Mouse (Mus musculus) MEL (cell line): ENCODE measurements at regions not wholly inside any gene's neighbourhood (a gene's known extent, or its start where the extent isn't known, plus 50 kb on each side); places are given as distances from the start of the nearest gene placed in this dataset.

Source experiments
- DNase-seq: peaks from one replicate; pipeline ENCODE4 v3.0.0; 2011; ENCODE audit warnings: low read depth, low spot score
- H3K27ac ChIP-seq: 2 replicates; pipeline ENCODE4 v1.5.1; 2012; ENCODE audit warnings: low read depth, mild to moderate bottlenecking, control low read depth, low read length, moderate library complexity; ENCODE audit not compliant: control insufficient read depth
- H3K27me3 ChIP-seq, 2 experiments: fragments of 150-350 bp in 1 of 2; sonication (generic) in 1 of 2; 2 replicates each; pipeline ENCODE4 v1.6.1; 2012; ENCODE audit warnings: low read length in 2 of 2, mild to moderate bottlenecking in 2 of 2, improper control_type of control experiment in 1 of 2, moderate library complexity in 1 of 2; ENCODE audit not compliant: insufficient read depth in 2 of 2, control insufficient read depth in 1 of 2
- H3K36me3 ChIP-seq, 2 experiments: 2 replicates each; pipeline ENCODE4 v1.6.1; 2012 to 2014; ENCODE audit warnings: low read length in 2 of 2, improper control_type of control experiment in 1 of 2, inconsistent platforms in 1 of 2, mild to moderate bottlenecking in 1 of 2; ENCODE audit not compliant: insufficient read depth in 2 of 2, control insufficient read depth in 1 of 2
- H3K4me1 ChIP-seq, 2 experiments: fragments of 150-350 bp in 1 of 2; sonication (generic) in 1 of 2; 2 replicates each; pipeline ENCODE4 v1.6.1; 2012; ENCODE audit warnings: low read length in 2 of 2, improper control_type of control experiment in 1 of 2, mild to moderate bottlenecking in 1 of 2; ENCODE audit not compliant: insufficient read depth in 2 of 2, control insufficient read depth in 1 of 2
- H3K4me3 ChIP-seq, 2 experiments: fragments of 150-350 bp in 1 of 2; sonication (generic) in 1 of 2; 2 replicates each; pipeline ENCODE4 v1.5.1; 2012; ENCODE audit warnings: low read depth in 2 of 2, low read length in 2 of 2, mild to moderate bottlenecking in 2 of 2, moderate library complexity in 2 of 2, control low read depth in 1 of 2, improper control_type of control experiment in 1 of 2; ENCODE audit not compliant: control insufficient read depth in 1 of 2, insufficient read depth in 1 of 2
- H3K79me2 ChIP-seq: 2 replicates; pipeline ENCODE4 v1.6.1; 2012; ENCODE audit warnings: mild to moderate bottlenecking, low read length, moderate library complexity; ENCODE audit not compliant: control insufficient read depth, poor library complexity, insufficient read depth
- H3K9ac ChIP-seq: 2 replicates; pipeline ENCODE4 v1.6.1; 2012; ENCODE audit warnings: low read depth, mild to moderate bottlenecking, control low read depth, low read length, moderate library complexity; ENCODE audit not compliant: control insufficient read depth, poor library complexity, severe bottlenecking
- H3K9me3 ChIP-seq: fragments of 150-350 bp; sonication (generic); replicated peaks from 2 replicates; pipeline ENCODE4 v1.6.1; 2012; ENCODE audit warnings: mild to moderate bottlenecking, low read length, improper control_type of control experiment, moderate library complexity; ENCODE audit not compliant: insufficient read depth
- CHD1 ChIP-seq: IDR thresholded peaks from 2 replicates; pipeline ENCODE4 v1.6.1; 2012; ENCODE audit warnings: low read depth, mild to moderate bottlenecking, inconsistent platforms, low read length, improper control_type of control experiment
- E2F4 ChIP-seq: IDR thresholded peaks from 2 replicates; pipeline ENCODE4 v1.6.1; 2011; ENCODE audit warnings: low read depth, low read length, improper control_type of control experiment, borderline replicate concordance
- ELF1 ChIP-seq: IDR thresholded peaks from 2 replicates; pipeline ENCODE4 v1.6.1; 2014; ENCODE audit warnings: low read depth, mild to moderate bottlenecking, inconsistent platforms, low read length, improper control_type of control experiment, moderate library complexity
- EP300 ChIP-seq, 2 experiments: IDR thresholded peaks; 2 replicates each; pipeline ENCODE4 v1.6.1; 2011; ENCODE audit warnings: improper control_type of control experiment in 2 of 2, low read length in 2 of 2, low read depth in 1 of 2, mild to moderate bottlenecking in 1 of 2
- GABPA ChIP-seq: IDR thresholded peaks from 2 replicates; pipeline ENCODE4 v1.6.1; 2012; ENCODE audit warnings: low read depth, mild to moderate bottlenecking, inconsistent platforms, low read length, improper control_type of control experiment, moderate library complexity
- GATA1 ChIP-seq: IDR thresholded peaks from 2 replicates; pipeline ENCODE4 v1.6.1; 2011; ENCODE audit warnings: low read depth, low read length, improper control_type of control experiment
- HCFC1 ChIP-seq: IDR thresholded peaks from 2 replicates; pipeline ENCODE4 v1.6.1; 2012; ENCODE audit warnings: low read depth, mild to moderate bottlenecking, inconsistent platforms, low read length, improper control_type of control experiment, moderate library complexity
- JUND ChIP-seq: IDR thresholded peaks from 2 replicates; pipeline ENCODE4 v1.6.1; 2011; ENCODE audit warnings: low read depth, mild to moderate bottlenecking, improper control_type of control experiment, low read length
- KAT2A ChIP-seq: conservative IDR thresholded peaks from 2 replicates; pipeline ENCODE4 v1.6.1; 2012; ENCODE audit warnings: low read depth, low read length, improper control_type of control experiment, inconsistent platforms
- MAFK ChIP-seq: IDR thresholded peaks from 2 replicates; pipeline ENCODE4 v1.6.1; 2011; ENCODE audit warnings: low read depth, mild to moderate bottlenecking, low read length, improper control_type of control experiment, borderline replicate concordance
- MEF2A ChIP-seq: IDR thresholded peaks from 2 replicates; pipeline ENCODE4 v1.6.1; 2014; ENCODE audit warnings: low read depth, mild to moderate bottlenecking, inconsistent platforms, low read length, improper control_type of control experiment; ENCODE audit not compliant: poor library complexity, insufficient replicate concordance, severe bottlenecking; ENCODE audit errors: extremely low read depth
- MYB ChIP-seq: IDR thresholded peaks from 2 replicates; pipeline ENCODE4 v1.6.1; 2011; ENCODE audit warnings: mild to moderate bottlenecking, low read depth, low read length, improper control_type of control experiment
- MYC ChIP-seq: IDR thresholded peaks from 2 replicates; pipeline ENCODE4 v1.6.1; 2011; ENCODE audit warnings: low read depth, mild to moderate bottlenecking, low read length, improper control_type of control experiment, moderate library complexity
- NELFE ChIP-seq: IDR thresholded peaks from 2 replicates; pipeline ENCODE4 v1.6.1; 2011; ENCODE audit warnings: low read depth, low read length, improper control_type of control experiment
- NRF1 ChIP-seq: IDR thresholded peaks from 2 replicates; pipeline ENCODE4 v1.6.1; 2014; ENCODE audit warnings: low read depth, mild to moderate bottlenecking, inconsistent platforms, low read length, improper control_type of control experiment, moderate library complexity; ENCODE audit not compliant: poor library complexity, insufficient read depth, severe bottlenecking
- POLR2A ChIP-seq, 2 experiments: IDR thresholded peaks; 2 replicates each; pipeline ENCODE4 v1.6.1; 2011 to 2012; ENCODE audit warnings: low read length in 2 of 2, mild to moderate bottlenecking in 2 of 2, control low read depth in 1 of 2, improper control_type of control experiment in 1 of 2, low read depth in 1 of 2, moderate library complexity in 1 of 2; ENCODE audit not compliant: control insufficient read depth in 1 of 2, insufficient read depth in 1 of 2, poor library complexity in 1 of 2
- POLR2AphosphoS2 ChIP-seq: IDR thresholded peaks from 2 replicates; pipeline ENCODE4 v1.6.1; 2011; ENCODE audit warnings: low read length, improper control_type of control experiment
- RCOR1 ChIP-seq: IDR thresholded peaks from 2 replicates; pipeline ENCODE4 v1.6.1; 2012; ENCODE audit warnings: low read depth, mild to moderate bottlenecking, inconsistent platforms, low read length, improper control_type of control experiment
- SIN3A ChIP-seq: IDR thresholded peaks from 2 replicates; pipeline ENCODE4 v1.6.1; 2012; ENCODE audit warnings: low read length, improper control_type of control experiment, inconsistent platforms
- SMC3 ChIP-seq: IDR thresholded peaks from 2 replicates; pipeline ENCODE4 v1.6.1; 2011; ENCODE audit warnings: low read depth, low read length, improper control_type of control experiment
- TAL1 ChIP-seq: IDR thresholded peaks from 2 replicates; pipeline ENCODE4 v1.6.1; 2012; ENCODE audit warnings: mild to moderate bottlenecking, inconsistent platforms, low read length, moderate library complexity, mixed read lengths
- TBP ChIP-seq: IDR thresholded peaks from 2 replicates; pipeline ENCODE4 v1.8.0; 2011; ENCODE audit warnings: low read depth, low read length, improper control_type of control experiment
- TCF12 ChIP-seq: IDR thresholded peaks from 2 replicates; pipeline ENCODE4 v1.6.1; 2014; ENCODE audit warnings: low read depth, mild to moderate bottlenecking, inconsistent platforms, low read length, improper control_type of control experiment, moderate library complexity
- ZC3H11A ChIP-seq: IDR thresholded peaks from 2 replicates; pipeline ENCODE4 v1.6.1; 2012; ENCODE audit warnings: low read depth, mild to moderate bottlenecking, inconsistent platforms, low read length, improper control_type of control experiment
- ZKSCAN1 ChIP-seq: IDR thresholded peaks from 2 replicates; pipeline ENCODE4 v1.6.1; 2012; ENCODE audit warnings: low read depth, mild to moderate bottlenecking, inconsistent platforms, low read length, improper control_type of control experiment, moderate library complexity
- ZNF384 ChIP-seq: IDR thresholded peaks from 2 replicates; pipeline ENCODE4 v1.6.1; 2012; ENCODE audit warnings: low read depth, mild to moderate bottlenecking, inconsistent platforms, low read length, improper control_type of control experiment

GRCm38 (mm10) chr15:56023862-56024484 lies 1453.5 kb downstream of the Slc22a22 start:
- Histone ChIP-seq H3K36me3 (no peaks in the 10 kb centered on the region), H3K4me1 (no peaks in the 10 kb centered on the region), H3K79me2 (no peaks in the 10 kb centered on the region), H3K9ac (no peak overlapping the region), H3K4me3 (no peak overlapping the region), H3K9me3 (no peaks in the 10 kb centered on the region), H3K27me3 (no peaks in the 10 kb centered on the region), H3K27ac (no peak overlapping the region)
- TF ChIP-seq CHD1 (no peak), MYB (no peak), GATA1 (no peak), SMC3 (no peak), KAT2A (no peak), ZC3H11A (no peak), TBP (no peak), HCFC1 (no peak)
- no peak for DNase-seq

- Histone ChIP-seq H3K4me1 (no peaks in the 10 kb centered on the region), H3K9ac (no peak overlapping the region), H3K36me3 (no peaks in the 10 kb centered on the region), H3K4me3 (no peak overlapping the region)
- no peak for TF ChIP-seq MYB
- no peak for TF ChIP-seq TAL1
- no peak for TF ChIP-seq CHD1
- TF ChIP-seq MAFK: no peak
- TF ChIP-seq MYC: no peak
- no peak for TF ChIP-seq NELFE
- TF ChIP-seq GABPA: no peak
- no peak for TF ChIP-seq EP300 (IDR thresholded peaks at IDR 0.05; ENCODE audit: low read depth in 1 of 2, low read length in 2 of 2)
- no peak for TF ChIP-seq JUND
- no peak for TF ChIP-seq NRF1
- no peak for TF ChIP-seq ZC3H11A
- TF ChIP-seq, all 39 proteins: peak for 0
- no peaks in the 10 kb centered on the region for H3K27me3 ChIP-seq
- no peak overlapping the region for H3K27ac ChIP-seq
- no peaks in the 10 kb centered on the region for H3K79me2 ChIP-seq
- H3K9me3 ChIP-seq: no peaks in the 10 kb centered on the region
- DNase-seq: no peak
These were observed 1455.1 kb downstream of the Slc22a22 start for GRCm38 (mm10) chr15:56022315-56022714.

- no peaks in the 10 kb centered on the region for H3K9me3 ChIP-seq
- no peaks in the 10 kb centered on the region for H3K27me3 ChIP-seq
- TF ChIP-seq KAT2A: no peak
- no peak for TF ChIP-seq ELF1
- no peak for TF ChIP-seq POLR2AphosphoS2
- TF ChIP-seq TCF12: no peak
- TF ChIP-seq ZNF384: no peak
- no peak for TF ChIP-seq RCOR1
- TF ChIP-seq POLR2A (IDR thresholded peaks at IDR 0.05; ENCODE audit: control insufficient read depth in 1 of 2, insufficient read depth in 1 of 2, low read depth in 1 of 2, low read length in 2 of 2, poor library complexity in 1 of 2): no peak
- no peak for TF ChIP-seq JUND
- TF ChIP-seq E2F4: no peak
- TF ChIP-seq SIN3A: no peak
- TF ChIP-seq CHD1: no peak
- TF ChIP-seq MEF2A: no peak
- no peak for TF ChIP-seq ZKSCAN1
- H3K4me3 ChIP-seq: no peak overlapping the region
- H3K4me1 ChIP-seq: no peaks in the 10 kb centered on the region
- H3K36me3 ChIP-seq: no peaks in the 10 kb centered on the region
- H3K9ac ChIP-seq: no peak overlapping the region
- H3K79me2 ChIP-seq: no peaks in the 10 kb centered on the region
- DNase-seq: no peak
- H3K27ac ChIP-seq: no peak overlapping the region
These were observed 1459.3 kb downstream of the Slc22a22 start for GRCm38 (mm10) chr15:56018141-56018540.
